Comparison of ENCODE assay signal across 22 mouse cellular contexts in genomic region chr4:138425028-138425427, GRCm38 (mm10). TPM values are rescaled to one million over a fixed set of nuclear protein-coding genes. Genes with fewer than 3 reads are reported as not detected.
A peak's percentile ranks its signal among the peaks of the same experiment; 100 is the strongest.
DNase-seq lines count a peak whose midpoint lies in the region; ATAC-seq lines count a peak whose summit lies in the region.
"Had no signal": no experiment of that assay in that cellular context is flagged by ENCODE, and none has a peak within 500 bp of the region (broad histone marks: within the 10 kb centered on the region; RNA-seq: fewer than 3 reads in every experiment).

No protein-coding gene starts in this region.

- H3K27me3 ChIP-seq in forebrain, embryonic 14.5 days (replicated peaks; ENCODE audit: control insufficient read depth, insufficient read depth, low read length): no peaks in the 10 kb centered on the region

- no peaks in the 10 kb centered on the region for H3K4me1 ChIP-seq in forebrain, embryonic 14.5 days (ENCODE audit: control insufficient read depth, insufficient read depth, low read length)
- H3K4me1 ChIP-seq: embryonic facial prominence, embryonic 10.5 days; embryonic facial prominence, embryonic 12.5 days had no signal

- peak; percentile 65 for DNase-seq in adrenal gland, adult 2 months
- no peak for DNase-seq in adrenal gland, adult 18-20 months (ENCODE audit: low spot score in 2 of 2)
- DNase-seq in adrenal gland, postnatal 36 days: peak; percentile 28 to 41
- DNase-seq in adrenal gland, adult 8-10 months: no peak
- DNase-seq in forebrain, embryonic 14.5 days (ENCODE audit: low spot score): no peak
- DNase-seq: B cell, adult 2 months; cerebellum, adult 11-12 months; cerebellum, adult 2 months; cerebellum, adult 9-10 months; cerebellum, postnatal 10 days; cerebellum, postnatal 25 days; gastrocnemius, adult 2 months had no signal

- H3K9ac ChIP-seq in forebrain, embryonic 14.5 days (ENCODE audit: low read length): no peak overlapping the region
- H3K9ac ChIP-seq: embryonic facial prominence, embryonic 12.5 days; forebrain, embryonic 13.5 days had no signal

- no peak for ATAC-seq in forebrain, embryonic 14.5 days
- ATAC-seq: activated CD4-positive, CD25-positive, alpha-beta regulatory T cell, adult 4 months; CD4-positive, CD25-positive, alpha-beta regulatory T cell, adult 4 months; forebrain, embryonic 13.5 days; forebrain, embryonic 16.5 days; Patski had no signal

- H3K36me3 ChIP-seq in forebrain, embryonic 14.5 days (ENCODE audit: control insufficient read depth, insufficient read depth, low read length): no peaks in the 10 kb centered on the region
- H3K36me3 ChIP-seq: embryonic facial prominence, embryonic 10.5 days; embryonic facial prominence, embryonic 12.5 days; G1E had no signal

- H3K4me3 ChIP-seq in forebrain, embryonic 14.5 days (ENCODE audit: low read depth, low read length): no peak overlapping the region
- H3K4me3 ChIP-seq: embryonic facial prominence, embryonic 10.5 days; embryonic facial prominence, embryonic 12.5 days; forebrain, embryonic 13.5 days; gastrocnemius, adult 2 months had no signal

- 78% methylated on average over 6 of the region's 6 CpGs for WGBS in forebrain, embryonic 14.5 days

- H3K27ac ChIP-seq in forebrain, embryonic 14.5 days (ENCODE audit: low read depth, low read length): no peak overlapping the region
- H3K27ac ChIP-seq: embryonic facial prominence, embryonic 10.5 days; embryonic facial prominence, embryonic 12.5 days; forebrain, embryonic 13.5 days; gastrocnemius, adult 2 months had no signal

- H3K4me2 ChIP-seq in forebrain, embryonic 14.5 days (ENCODE audit: low read length): no peak overlapping the region
- H3K4me2 ChIP-seq: embryonic facial prominence, embryonic 12.5 days; forebrain, embryonic 13.5 days had no signal

- no peaks in the 10 kb centered on the region for H3K9me3 ChIP-seq in forebrain, embryonic 14.5 days (replicated peaks; ENCODE audit: control insufficient read depth, low read length)
- H3K9me3 ChIP-seq: embryonic facial prominence, embryonic 10.5 days; embryonic facial prominence, embryonic 12.5 days; forebrain, embryonic 13.5 days; G1E had no signal

RNA-seq across cellular contexts. Expression of gene Mul1, which starts 9.4 kb away (rescaled TPM):
- total RNA-seq in adrenal gland, adult 2 months (2021): 10 to 100 TPM; 45.1 to 61.0 TPM
- polyA plus RNA-seq in adrenal gland, adult 2 months (2012; rRNA removed): 20.4 and 26.9 TPM in 2 replicates
- 10 to 100 TPM; 56.3 to 59.3 TPM for total RNA-seq in adrenal gland, adult 18-20 months (2021)
- 10 to 100 TPM; 51.7 to 55.3 TPM for total RNA-seq in adrenal gland, postnatal 36 days (2021)
- 10 to 100 TPM; 54.2 to 59.0 (median 56.8) TPM for total RNA-seq in adrenal gland, adult 8-10 months (2022)
- 16.2 and 21.9 TPM in 2 replicates for polyA plus RNA-seq in forebrain, embryonic 14.5 days (2014; fragmentation: Nextera tagmentation; extraction: Ambion mirVana)

RNA-seq across cellular contexts. Expression of gene Fam43b, which starts 28.7 kb away (rescaled TPM):
- total RNA-seq in adrenal gland, adult 2 months (2021): 1 to 10 TPM; 2.1 to 4.8 TPM
- polyA plus RNA-seq in adrenal gland, adult 2 months (2012; rRNA removed): 10.3 and 10.9 TPM in 2 replicates
- total RNA-seq in adrenal gland, adult 18-20 months (2021): 1 to 10 TPM; 1.6 to 2.2 TPM
- 1 to 10 TPM; 2.5 to 3.5 TPM for total RNA-seq in adrenal gland, postnatal 36 days (2021)
- total RNA-seq in adrenal gland, adult 8-10 months (2022): 1 to 10 TPM; 2.9 to 6.1 (median 3.9) TPM
- polyA plus RNA-seq in forebrain, embryonic 14.5 days (2014; fragmentation: Nextera tagmentation; extraction: Ambion mirVana): 1.8 and 4.8 TPM in 2 replicates
- total RNA-seq: CH12.LX; gastrocnemius, adult 2 months had no signal
- polyA plus RNA-seq: activated CD4-positive, CD25-positive, alpha-beta regulatory T cell, adult 4 months; CD4-positive, CD25-positive, alpha-beta regulatory T cell, adult 4 months; embryonic facial prominence, embryonic 10.5 days; forebrain, embryonic 11.5 days; G1E; Patski had no signal

RNA-seq across cellular contexts. Expression of gene Camk2n1, which starts 29.1 kb away (rescaled TPM):
- total RNA-seq in adrenal gland, adult 2 months (2021): 10 to 100 TPM; 24.4 to 26.4 TPM
- 30.9 and 69.4 TPM in 2 replicates for polyA plus RNA-seq in adrenal gland, adult 2 months (2012; rRNA removed)
- 10 to 100 TPM; 20.3 to 29.6 TPM for total RNA-seq in adrenal gland, adult 18-20 months (2021)
- total RNA-seq in adrenal gland, postnatal 36 days (2021): 10 to 100 TPM; 25.2 to 25.7 TPM
- total RNA-seq in adrenal gland, adult 8-10 months (2022): 10 to 100 TPM; 29.2 to 33.7 (median 31.2) TPM
- 7.5 and 7.8 TPM in 2 replicates for polyA plus RNA-seq in forebrain, embryonic 14.5 days (2014; fragmentation: Nextera tagmentation; extraction: Ambion mirVana)

RNA-seq across cellular contexts. Expression of gene Cda, which starts 57.2 kb away (rescaled TPM):
- 10 to 100 TPM; 11.2 to 15.5 TPM for total RNA-seq in adrenal gland, adult 2 months (2021)
- 26.4 and 31.5 TPM in 2 replicates for polyA plus RNA-seq in adrenal gland, adult 2 months (2012; rRNA removed)
- total RNA-seq in adrenal gland, adult 18-20 months (2021): 10 to 100 TPM in 1 of 2 experiments, 1 to 10 TPM in 1; 8.9 to 10.0 TPM
- 10 to 100 TPM in 1 of 2 experiments, 1 to 10 TPM in 1; 6.9 to 15.0 TPM for total RNA-seq in adrenal gland, postnatal 36 days (2021)
- total RNA-seq in adrenal gland, adult 8-10 months (2022): 10 to 100 TPM in 2 of 4 experiments, 1 to 10 TPM in 2; 7.2 to 20.4 (median 14.7) TPM
- 2.2 and 2.3 TPM in 2 replicates for polyA plus RNA-seq in forebrain, embryonic 14.5 days (2014; fragmentation: Nextera tagmentation; extraction: Ambion mirVana)
- total RNA-seq: CH12.LX, G1E had no signal
- polyA plus RNA-seq: activated CD4-positive, CD25-positive, alpha-beta regulatory T cell, adult 4 months; CD4-positive, CD25-positive, alpha-beta regulatory T cell, adult 4 months; G1E had no signal

Comparison
In these comparisons a context has a peak if more than half of its experiments do, and no peak if none do; other contexts are left out.
1. DNase-seq: peak in adrenal gland, adult 2 months (single experiment) and adrenal gland, postnatal 36 days (2 of 2); none in adrenal gland, adult 18-20 months (0 of 2), adrenal gland, adult 8-10 months (single experiment) and forebrain, embryonic 14.5 days (single experiment).